Mouse (Mus musculus): Measurements from ENCODE around the gene Cnn1.

GRCm38 (mm10) chr9:22115635-22116034 lies 16.6 kb downstream of the Cnn1 start:
- TF ChIP-seq EP300 (IDR thresholded peaks at IDR 0.05) (no peak), CTCF (IDR thresholded peaks at IDR 0.05) (no peak)
